Mouse (Mus musculus) urinary bladder, adult 18-20 months (tissue): Measurements from ENCODE around the gene Ptn.
"Not testable (repeated sequence)": the region's sequence is repeated elsewhere in the genome, so short reads cannot be mapped to it uniquely, and the experiment has no call there.

ENCODE experiments used
- DNase-seq, 2 experiments: peaks; one replicate each; pipeline ENCODE4 v3.0.0; 2022; ENCODE audit warnings: low spot score in 2 of 2, mixed read lengths in 2 of 2

The Ptn gene

DNA sequence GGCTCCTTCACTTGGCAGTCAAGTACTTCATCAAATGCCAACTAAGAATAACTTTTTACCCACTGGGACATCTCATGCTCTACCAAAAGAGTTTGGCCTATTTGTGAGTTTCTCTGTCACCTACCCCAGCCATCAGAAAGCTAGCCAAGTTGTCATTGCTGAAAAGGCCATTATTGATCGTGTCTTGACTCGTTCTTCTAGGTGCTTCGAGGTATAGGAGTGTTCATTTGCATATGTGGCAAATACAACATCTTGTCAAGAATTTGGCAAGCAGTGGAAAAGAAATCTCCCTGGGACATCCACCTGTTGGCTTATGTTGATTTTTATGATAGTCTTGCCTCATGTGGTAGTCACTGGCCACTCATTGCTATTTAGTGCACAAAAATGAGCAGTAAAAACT lies 43.1 kb downstream of the Ptn start:
- DNase-seq = no peak

DNA sequence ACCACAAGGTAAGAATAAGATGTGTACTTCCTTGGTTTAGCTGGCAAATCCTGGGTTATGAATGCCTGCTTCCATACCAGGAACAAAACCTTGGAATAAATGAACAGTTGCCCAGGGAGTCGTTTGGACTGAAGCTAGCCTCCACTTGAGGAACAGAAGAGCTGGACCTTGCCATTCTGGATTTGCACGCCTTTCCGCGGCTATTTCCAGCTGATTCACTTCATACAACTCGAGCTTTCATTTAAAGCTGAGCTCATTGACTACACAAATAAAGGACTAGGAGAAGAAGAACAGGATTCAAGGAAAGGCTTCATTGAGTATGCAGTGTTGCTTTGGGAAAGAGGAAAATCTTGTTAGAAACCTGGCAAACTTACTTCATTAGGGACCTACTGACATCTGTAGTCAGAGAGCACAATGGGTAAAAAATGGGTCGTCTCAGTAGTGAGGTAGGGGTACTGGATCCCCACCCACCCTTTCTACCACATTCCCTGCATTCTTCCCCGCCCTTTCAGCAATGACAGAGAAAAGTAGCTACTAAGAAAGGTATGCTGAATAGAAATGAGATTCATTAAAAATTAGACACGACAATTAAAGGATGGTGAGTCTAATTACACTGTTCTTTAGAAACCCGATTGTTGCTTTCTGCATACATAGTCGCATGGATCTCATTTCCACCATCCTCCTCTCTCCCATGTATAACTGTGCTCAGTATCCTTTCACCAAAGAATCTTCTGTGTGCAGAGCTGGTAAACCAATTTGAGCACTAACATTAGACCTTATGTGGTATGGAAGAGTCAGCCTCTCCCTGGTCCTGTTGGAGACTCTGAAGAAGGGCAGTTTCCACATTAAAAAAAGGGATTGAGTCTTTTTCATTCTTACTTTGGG lies 54.8 kb downstream of the Ptn start:
- no peak for DNase-seq

DNA sequence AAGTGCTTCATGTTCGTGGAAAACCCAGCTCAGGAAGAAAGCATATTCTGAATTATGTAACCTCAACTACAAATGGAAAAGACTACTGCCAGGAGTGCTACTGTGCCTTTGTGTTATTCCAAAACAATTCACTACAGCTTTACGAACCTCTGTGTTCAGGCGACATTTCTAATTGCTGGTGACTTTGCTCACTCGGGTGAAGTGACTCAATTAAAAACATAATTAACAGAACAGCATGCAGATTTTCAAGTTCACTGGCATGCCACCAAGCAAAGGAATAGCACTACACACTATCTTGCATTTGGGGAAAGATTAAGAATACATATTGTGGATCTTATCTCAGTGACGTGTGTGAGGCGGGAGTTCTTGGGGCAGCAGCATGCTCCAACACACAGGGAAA lies 57.1 kb downstream of the Ptn start:
- no peak for DNase-seq

DNA sequence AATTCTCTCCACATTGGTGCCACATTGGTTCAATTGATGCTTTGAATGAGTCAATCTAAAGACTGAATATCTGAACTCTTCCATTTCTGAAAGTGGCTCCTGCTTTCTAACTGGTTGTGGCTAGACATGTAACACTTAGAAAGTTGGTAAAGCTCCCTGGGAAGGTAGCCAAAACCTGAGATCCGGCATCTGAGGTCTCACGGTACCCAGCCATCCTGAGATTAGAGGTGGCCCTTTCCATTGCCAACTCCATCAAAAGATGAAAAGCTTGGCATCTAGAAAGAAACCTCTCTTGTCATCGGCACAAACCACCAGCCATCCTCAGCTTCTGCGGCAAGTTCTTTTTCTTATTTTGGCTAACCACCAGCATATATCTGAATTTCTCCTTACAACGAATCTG lies 70.2 kb downstream of the Ptn start:
- no peak for DNase-seq

DNA sequence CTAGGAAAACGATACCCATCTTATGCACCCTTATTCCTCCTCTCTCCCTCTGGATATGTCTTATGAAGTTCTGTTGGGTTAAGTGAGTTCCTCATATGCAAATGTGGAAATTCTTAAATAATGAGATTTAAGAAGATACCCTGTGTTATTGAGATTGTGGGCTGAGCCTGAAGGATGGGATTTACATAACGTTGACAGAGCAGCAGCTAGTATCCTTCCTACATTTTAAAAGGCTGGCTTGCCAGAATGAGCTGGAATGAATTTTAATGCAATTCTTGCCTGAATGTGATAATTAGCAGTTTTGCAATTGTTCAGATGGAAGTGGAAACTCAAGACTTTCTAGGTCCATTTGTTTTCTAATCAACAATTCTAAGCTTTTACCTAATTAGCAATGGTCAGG lies 73.3 kb downstream of the Ptn start:
- DNase-seq = no peak

DNA sequence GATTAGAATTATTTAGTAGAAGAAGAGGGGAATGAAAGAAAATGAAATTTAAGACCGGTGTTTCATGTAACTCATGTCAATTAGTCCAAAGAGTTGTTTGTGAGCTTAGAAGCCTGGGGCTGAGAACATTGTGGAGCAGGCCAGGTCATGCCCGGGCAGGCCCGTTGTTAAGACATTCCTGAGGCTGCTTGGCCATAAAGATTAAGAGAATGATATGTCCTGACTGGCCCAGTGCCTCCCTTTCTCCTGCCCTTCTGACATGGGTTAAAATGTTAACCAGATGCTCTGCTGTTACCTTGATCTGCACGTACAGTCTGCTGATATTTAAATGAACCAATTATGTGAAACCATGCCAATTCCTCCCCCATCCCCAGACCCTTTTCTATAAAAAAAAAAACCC lies 74.4 kb downstream of the Ptn start:
- not testable (repeated sequence) for DNase-seq

DNA sequence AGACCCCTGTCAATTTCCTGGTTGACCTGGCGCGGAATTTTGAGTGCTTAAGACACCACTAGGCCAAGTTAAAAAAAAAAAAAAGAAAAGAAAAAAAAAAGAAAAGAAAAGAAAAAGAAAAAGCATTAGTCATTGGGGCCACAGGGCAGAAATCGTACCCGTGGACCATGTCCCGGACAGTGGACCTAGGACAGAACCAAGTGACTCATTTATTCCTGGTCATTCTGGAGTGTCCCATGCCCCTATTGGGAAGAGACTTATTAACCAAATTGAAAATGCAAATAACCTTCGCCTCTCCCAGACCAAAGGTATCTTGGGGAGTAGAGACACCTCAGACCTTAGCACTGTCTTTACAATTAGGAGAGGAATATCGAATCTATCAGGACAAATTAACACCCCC lies 80.2 kb downstream of the Ptn start:
- DNase-seq = not testable (repeated sequence)

DNA sequence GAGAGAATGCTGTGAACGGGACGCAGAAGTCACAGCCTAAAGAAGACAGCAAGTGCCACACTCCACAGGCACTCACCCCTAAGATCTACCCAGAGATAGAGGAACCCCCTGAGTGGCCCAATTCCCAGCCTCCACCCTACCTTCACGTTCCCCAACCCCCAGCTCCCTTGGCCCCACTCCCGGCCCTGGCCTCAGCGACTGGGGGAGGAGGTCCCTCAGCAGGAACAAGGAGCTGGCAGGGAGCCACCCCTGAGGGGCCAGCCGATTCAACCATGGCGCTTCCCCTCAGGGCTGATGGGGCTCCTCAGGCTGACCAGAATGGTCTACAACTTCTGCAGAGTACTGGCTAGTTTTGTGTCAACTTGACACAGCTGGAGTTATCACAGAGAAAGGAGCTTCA lies 81.9 kb downstream of the Ptn start:
- DNase-seq = no peak

DNA sequence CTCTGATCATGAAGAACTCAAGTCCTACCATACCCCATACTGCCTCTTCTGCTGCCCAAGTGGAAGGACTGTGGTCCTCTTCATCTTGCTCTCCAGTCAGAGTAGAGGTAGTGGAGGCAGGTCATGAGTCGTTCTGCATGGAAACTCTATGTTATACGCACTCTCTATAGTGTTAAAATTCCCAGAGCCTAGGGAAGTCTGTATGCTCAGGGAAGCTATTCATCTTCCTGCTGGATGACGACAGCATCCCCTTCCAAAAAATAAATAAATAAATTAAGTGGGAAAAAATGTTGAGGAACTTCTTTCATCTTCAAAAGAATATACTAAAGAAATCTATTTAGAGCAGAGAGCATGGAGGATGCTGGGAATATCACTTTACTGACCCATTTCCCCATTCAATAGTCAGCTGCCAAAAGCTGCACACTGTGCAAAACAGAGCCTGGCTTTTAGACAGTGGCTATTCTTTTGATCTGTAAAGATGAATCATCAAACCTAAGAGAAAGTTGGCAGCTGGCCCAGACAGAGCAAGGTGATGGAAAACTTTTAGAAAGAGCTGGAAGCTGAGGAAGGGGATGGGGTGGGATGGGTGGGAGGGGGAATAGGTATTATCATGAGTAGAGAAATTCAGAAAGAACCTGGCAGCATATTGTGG lies 84.4 kb downstream of the Ptn start:
- no peak for DNase-seq

DNA sequence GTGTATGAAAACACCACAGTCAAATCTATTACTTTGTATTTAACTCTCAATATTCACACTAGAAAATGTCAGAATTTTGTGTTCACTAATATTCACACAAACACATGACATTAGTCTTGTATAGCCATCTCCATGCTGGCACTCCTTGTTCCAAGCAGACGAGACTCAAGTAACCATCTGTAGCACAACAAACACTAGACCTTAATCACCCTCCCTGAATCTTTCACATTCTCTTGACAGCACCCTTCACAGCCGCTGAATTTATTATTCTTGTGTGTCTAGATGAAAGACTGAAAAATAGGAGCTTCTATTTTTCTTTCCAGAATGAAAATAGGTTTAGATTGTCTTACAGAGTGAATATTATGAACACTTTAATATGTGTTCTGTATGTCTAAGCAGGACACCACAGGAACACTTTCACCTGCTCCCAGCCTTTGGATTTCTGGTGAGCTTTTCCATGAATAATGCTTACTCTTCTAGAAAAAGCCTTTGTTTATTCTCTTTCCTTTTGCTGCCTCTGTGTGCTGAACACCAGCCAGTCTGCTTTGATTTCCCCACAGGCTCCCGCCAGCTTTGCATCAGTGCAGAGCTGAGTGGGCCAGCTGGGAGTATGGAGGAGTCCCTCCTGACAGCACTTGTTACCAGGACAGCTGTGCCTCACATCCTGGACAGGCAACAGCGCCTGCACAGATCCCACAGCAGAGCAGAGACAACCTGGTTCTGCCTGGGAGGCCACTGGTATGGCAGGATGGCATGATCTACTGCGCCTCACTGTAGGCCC lies 87.1 kb downstream of the Ptn start:
- no peak for DNase-seq

DNA sequence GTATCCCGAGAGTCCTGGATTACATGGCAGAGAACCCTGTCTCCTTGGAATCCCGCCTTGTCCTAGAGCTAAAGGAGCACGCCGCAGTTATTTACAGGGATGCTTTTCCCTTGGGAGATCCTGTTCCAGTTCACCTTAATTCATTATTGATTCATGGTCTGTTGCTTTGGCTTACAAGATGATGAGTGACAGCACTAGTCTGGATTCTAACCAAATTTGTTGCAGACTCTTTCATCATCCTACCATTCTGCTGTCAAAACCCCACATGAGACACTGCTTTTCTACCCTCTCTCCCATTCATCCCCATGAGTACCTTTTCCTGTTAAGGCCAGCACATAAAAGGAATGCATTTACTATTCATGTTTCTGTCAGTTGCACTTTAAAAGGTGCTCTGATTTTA lies 96.7 kb downstream of the Ptn start:
- DNase-seq = no peak

DNA sequence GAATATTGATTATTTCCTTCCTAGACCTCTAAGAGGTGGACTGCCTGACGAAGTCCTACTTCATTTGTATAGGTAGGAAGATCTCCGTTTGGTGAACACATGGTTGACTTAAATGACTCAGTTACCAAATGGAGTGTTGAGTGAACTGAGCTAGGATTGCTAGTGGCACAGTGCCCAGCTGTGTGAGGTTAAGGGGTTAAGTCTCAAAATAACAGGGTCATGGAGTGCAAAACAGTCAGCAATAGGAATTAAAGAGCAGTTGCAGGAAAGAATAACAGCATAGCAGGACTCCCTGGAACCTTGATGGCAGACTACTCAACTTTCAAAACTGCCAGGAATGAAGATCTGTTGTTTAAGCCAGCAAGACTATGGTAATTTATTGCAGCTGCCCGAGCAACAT lies 114.5 kb downstream of the Ptn start:
- DNase-seq = no peak

DNA sequence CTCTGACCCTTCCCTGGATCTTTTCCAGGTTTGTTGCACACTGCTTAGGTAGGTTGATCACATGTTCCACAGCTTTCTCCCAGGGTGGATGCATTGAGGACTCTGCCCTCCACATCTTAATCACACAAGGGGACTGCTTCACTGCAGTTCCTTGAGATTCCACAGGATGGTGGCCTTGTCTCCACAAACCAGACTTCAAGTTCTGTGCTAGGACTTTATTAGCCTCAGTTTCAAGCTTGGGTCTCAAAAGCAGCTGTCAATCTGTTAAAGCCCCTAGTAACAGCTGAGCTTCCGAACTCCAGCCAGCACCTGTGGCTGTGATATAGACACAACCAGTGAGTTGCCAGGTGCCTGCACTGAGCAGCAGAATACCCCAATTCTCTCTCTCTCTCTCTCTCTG lies 118.5 kb downstream of the Ptn start:
- DNase-seq = no peak

DNA sequence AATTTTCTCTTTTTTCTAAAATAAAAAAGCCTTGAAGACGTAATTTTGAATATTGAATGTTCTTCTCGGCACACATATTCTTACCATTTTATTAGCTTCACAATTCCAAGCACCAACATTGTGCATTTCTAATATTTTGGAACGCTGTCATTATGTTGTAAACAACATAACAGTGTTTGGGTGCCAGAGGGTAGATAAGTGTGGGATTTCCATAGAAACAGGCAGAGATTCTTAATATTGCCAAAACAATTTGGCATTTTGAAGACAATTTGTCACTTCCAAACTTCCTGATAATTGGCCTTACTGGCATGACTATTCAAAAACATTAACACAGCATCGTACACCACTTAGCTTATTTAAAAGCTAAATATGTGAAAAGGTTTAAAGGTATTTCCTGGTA lies 119.1 kb downstream of the Ptn start:
- no peak for DNase-seq

DNA sequence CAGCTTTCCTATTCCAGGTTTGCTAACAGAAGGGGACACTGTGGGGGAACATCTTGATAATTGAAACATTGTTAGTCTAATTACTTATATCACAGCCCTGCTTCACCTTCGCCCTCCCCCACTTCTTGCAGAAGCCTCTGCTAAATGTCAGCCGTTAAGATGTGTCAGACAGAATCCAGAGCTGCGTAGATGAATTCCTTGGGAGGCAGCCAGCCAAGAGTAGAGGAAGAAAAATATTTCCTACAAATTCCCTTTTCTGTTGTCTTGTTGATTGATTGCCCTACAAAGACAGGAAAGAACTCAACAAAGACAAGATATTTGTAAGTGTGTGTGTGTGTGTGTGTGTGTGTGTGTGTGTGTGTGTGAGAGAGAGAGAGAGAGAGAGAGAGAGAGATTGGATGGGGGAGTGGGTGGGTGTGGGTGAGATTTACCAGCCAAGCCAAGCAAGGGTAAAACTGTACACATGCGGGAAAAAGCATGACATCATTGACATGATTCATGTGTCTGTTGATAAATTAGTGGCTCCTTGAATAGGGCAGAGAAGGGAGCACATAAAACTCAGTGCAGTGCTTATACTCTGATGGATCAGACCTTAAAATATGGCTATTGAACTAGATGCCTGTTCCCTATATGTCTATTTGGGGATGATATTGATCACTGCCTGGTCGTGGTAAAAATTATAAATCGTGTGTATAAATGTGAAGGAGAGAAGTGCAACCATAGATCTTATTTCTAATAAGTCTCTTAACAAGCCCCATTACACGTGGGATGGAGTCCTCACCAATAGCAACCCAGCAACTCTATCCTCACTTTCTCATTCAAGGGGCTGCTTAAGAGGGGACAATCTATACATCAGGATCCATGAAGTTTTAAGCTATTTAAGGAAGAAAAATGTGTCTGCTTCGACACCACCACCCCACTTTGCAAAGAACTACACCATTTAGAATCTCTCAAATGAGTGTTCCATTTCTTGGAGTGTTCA lies 133.0 kb downstream of the Ptn start:
- no peak for DNase-seq

DNA sequence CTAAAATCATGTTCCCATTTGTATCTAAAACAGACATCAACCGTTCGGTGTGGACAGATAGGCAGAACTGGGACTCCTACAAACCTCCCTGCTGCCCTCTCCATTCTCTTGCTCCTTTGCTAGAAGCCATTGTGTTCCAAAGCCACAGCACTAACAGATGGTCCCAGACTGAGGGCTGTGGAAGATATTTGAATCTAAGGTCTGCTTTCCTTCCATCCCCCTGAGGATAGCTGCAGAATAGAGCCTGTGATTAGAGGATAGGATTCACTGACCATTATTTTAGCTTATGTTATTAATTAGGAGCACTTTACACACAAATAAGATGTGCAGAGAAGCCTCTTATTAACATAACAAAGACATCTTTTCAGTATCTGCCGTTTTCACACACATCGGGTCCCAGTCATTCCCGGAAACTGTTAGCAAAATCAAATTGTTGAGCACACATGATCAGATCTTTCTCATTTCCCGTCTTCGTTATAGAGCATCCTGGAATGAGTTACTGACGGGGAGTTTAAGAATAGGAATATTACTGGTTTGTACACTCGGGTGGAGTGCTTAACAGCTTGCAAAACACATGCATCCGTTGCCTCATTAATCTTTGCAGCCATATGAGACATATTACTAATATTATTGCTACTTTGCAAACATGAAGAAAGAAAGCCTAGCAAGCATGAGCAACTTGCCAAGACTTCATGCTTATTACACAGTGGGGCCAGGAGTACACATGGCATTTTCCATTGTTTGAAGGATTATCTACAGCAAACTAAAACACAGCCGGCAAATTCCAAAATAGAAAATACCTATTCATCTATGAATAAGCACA lies 137.4 kb downstream of the Ptn start:
- DNase-seq = no peak

DNA sequence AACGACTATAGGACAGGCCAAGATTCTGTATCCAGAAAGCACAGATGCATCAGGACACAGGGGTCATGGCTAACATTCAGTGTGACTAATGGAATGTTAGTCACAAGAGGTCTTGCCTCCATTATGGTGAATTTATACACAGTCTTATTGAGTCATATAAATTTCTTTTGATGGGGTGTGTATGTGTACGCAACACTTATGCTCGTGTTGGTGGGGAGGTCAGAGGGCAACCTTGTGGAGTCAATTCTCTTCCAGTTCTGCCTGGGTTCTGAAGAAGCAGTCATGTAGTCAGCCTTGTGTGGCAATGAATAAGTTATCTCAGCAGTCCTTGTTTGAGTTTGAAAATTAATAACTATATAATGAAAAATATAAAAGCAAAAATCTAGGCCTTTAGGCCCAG lies 138.7 kb downstream of the Ptn start:
- DNase-seq = no peak
